Mouse (Mus musculus): ENCODE data around the gene Desi1.

GRCm38 (mm10) chr15:81964980-81965545 is 68.6 kb downstream of the Desi1 start:
- TF ChIP-seq CTCF (IDR thresholded peaks at IDR 0.05; ENCODE audit: low read depth) (no peak), EP300 (optimal IDR thresholded peaks at IDR 0.05) (no peak)
